Mouse (Mus musculus): Measurements from ENCODE around the gene Olfr122.

- TF ChIP-seq POLR2A (IDR thresholded peaks at IDR 0.05; ENCODE audit: control insufficient read depth, low read depth, low read length) (no peak), CTCF (IDR thresholded peaks at IDR 0.05; ENCODE audit: control insufficient read depth, insufficient read depth, insufficient replicate concordance, low read depth, low read length) (no peak)
Measured at GRCm38 (mm10) chr17:37799588-37799987, 31.2 kb downstream of the Olfr122 start, which contains the start of gene Olfr124.

Data from testis, adult 2 months (tissue).